Mouse (Mus musculus): Measurements from ENCODE around the gene Lpcat3. TPM values are rescaled to one million over a fixed set of nuclear protein-coding genes. Genes with fewer than 3 reads are reported as not detected.
"Not testable (repeated sequence)": the region's sequence is repeated elsewhere in the genome, so short reads cannot be mapped to it uniquely, and the experiment has no call there.

Lpcat3 gene
- total RNA-seq, 2 experiments from 2014 or later, result 31.0 to 32.6 TPM

- no peak for TF ChIP-seq CTCF (conservative IDR thresholded peaks at IDR 0.05)
- Histone ChIP-seq H3K27ac (peak overlapping the region; percentile 95), H3K4me3 (peak overlapping the region; percentile 74)
- no peak for DNase-seq (ENCODE audit: low spot score in 2 of 2)
Measured at GRCm38 (mm10) chr6:124661995-124662394, 832 bp upstream of the Lpcat3 start.

- no peak for TF ChIP-seq CTCF (conservative IDR thresholded peaks at IDR 0.05)
- no peak for DNase-seq (ENCODE audit: low spot score in 2 of 2)
- Histone ChIP-seq H3K4me3 (peak overlapping the region; percentile 74), H3K27ac (peak overlapping the region; percentile 95)
Measured at GRCm38 (mm10) chr6:124663424-124663795, 583 bp downstream of the Lpcat3 start.

GRCm38 (mm10) chr6:124664256-124664655 lies 1.4 kb downstream of the Lpcat3 start:
- no peak overlapping the region for H3K27ac ChIP-seq
- no peak for DNase-seq (ENCODE audit: low spot score in 2 of 2)
- TF ChIP-seq CTCF (conservative IDR thresholded peaks at IDR 0.05), result no peak

GRCm38 (mm10) chr6:124665011-124665410 lies 2.2 kb downstream of the Lpcat3 start:
- Histone ChIP-seq H3K4me3 (no peak overlapping the region), H3K27ac (no peak overlapping the region)
- no peak for DNase-seq (ENCODE audit: low spot score in 2 of 2)
- no peak for TF ChIP-seq CTCF (conservative IDR thresholded peaks at IDR 0.05)

More at GRCm38 (mm10) chr6:124664256-124664655, 1.4 kb downstream of the Lpcat3 start:
- peak overlapping the region; percentile 74 for H3K4me3 ChIP-seq

GRCm38 (mm10) chr6:124669234-124669859 lies 6.5 kb downstream of the Lpcat3 start:
- DNase-seq (ENCODE audit: low spot score in 2 of 2), result no peak
- H3K27ac ChIP-seq, result no peak overlapping the region
- no peak overlapping the region for H3K4me3 ChIP-seq
- TF ChIP-seq CTCF (conservative IDR thresholded peaks at IDR 0.05), result no peak

GRCm38 (mm10) chr6:124670281-124670900 lies 7.6 kb downstream of the Lpcat3 start:
- peak overlapping the region; percentile 18; the same call in 1 of the 2 replicates for H3K27ac ChIP-seq
- no peak for DNase-seq (ENCODE audit: low spot score in 2 of 2)
- TF ChIP-seq CTCF (conservative IDR thresholded peaks at IDR 0.05), result no peak
- no peak overlapping the region for H3K4me3 ChIP-seq

- DNase-seq (ENCODE audit: low spot score in 2 of 2), result no peak
- H3K27ac ChIP-seq, result peak overlapping the region; percentile 43; the same call in 1 of the 2 replicates
- no peak overlapping the region for H3K4me3 ChIP-seq
- no peak for TF ChIP-seq CTCF (conservative IDR thresholded peaks at IDR 0.05)
Measured at GRCm38 (mm10) chr6:124672100-124672499, 9.3 kb downstream of the Lpcat3 start.

- DNase-seq (ENCODE audit: low spot score in 2 of 2), result peak; percentile 17 to 33
- TF ChIP-seq CTCF (conservative IDR thresholded peaks at IDR 0.05), result 0 out of 2 replicates have a peak, but pooled peaks have one; percentile 7
- H3K27ac ChIP-seq, result peak overlapping the region; percentile 37
- H3K4me3 ChIP-seq, result no peak overlapping the region
Measured at GRCm38 (mm10) chr6:124673619-124674018, 10.8 kb downstream of the Lpcat3 start.

- H3K4me3 ChIP-seq, result no peak overlapping the region
- DNase-seq (ENCODE audit: low spot score in 2 of 2), result no peak
- no peak for TF ChIP-seq CTCF (conservative IDR thresholded peaks at IDR 0.05)
- H3K27ac ChIP-seq, result no peak overlapping the region
Measured at GRCm38 (mm10) chr6:124674591-124674990, 11.8 kb downstream of the Lpcat3 start.

- TF ChIP-seq CTCF (conservative IDR thresholded peaks at IDR 0.05), result no peak
- DNase-seq (ENCODE audit: low spot score in 2 of 2), result no peak
- H3K27ac ChIP-seq, result no peak overlapping the region
- no peak overlapping the region for H3K4me3 ChIP-seq
Measured at GRCm38 (mm10) chr6:124676171-124676570, 13.3 kb downstream of the Lpcat3 start.

- DNase-seq (ENCODE audit: low spot score in 2 of 2), result no peak
Measured at GRCm38 (mm10) chr6:124678769-124679168, 15.9 kb downstream of the Lpcat3 start.

GRCm38 (mm10) chr6:124679486-124679885 lies 16.7 kb downstream of the Lpcat3 start:
- Histone ChIP-seq H3K4me3 (no peak overlapping the region), H3K27ac (no peak overlapping the region)
- TF ChIP-seq CTCF (conservative IDR thresholded peaks at IDR 0.05), result no peak
- DNase-seq (ENCODE audit: low spot score in 2 of 2), result no peak

More at GRCm38 (mm10) chr6:124678769-124679168, 15.9 kb downstream of the Lpcat3 start:
- no peak for TF ChIP-seq CTCF (conservative IDR thresholded peaks at IDR 0.05)
- Histone ChIP-seq H3K4me3 (no peak overlapping the region), H3K27ac (no peak overlapping the region)

- not testable (repeated sequence) for DNase-seq (ENCODE audit: low spot score in 2 of 2); H3K27ac ChIP-seq; H3K4me3 ChIP-seq
Measured at GRCm38 (mm10) chr6:124682291-124682690, 19.5 kb downstream of the Lpcat3 start.

All from layer of hippocampus, adult 2 months (tissue).